Mouse (Mus musculus): ENCODE measurements around the gene Sstr5. TPM values are rescaled to one million over a fixed set of nuclear protein-coding genes. Genes with fewer than 3 reads are reported as not detected.
A peak's percentile ranks its signal among the peaks of the same experiment; 100 is the strongest.

The Sstr5 gene
- polyA plus RNA-seq (2014; fragmentation: Nextera tagmentation; extraction: Ambion mirVana), result 0.36 and 0.61 TPM in 2 replicates

DNA sequence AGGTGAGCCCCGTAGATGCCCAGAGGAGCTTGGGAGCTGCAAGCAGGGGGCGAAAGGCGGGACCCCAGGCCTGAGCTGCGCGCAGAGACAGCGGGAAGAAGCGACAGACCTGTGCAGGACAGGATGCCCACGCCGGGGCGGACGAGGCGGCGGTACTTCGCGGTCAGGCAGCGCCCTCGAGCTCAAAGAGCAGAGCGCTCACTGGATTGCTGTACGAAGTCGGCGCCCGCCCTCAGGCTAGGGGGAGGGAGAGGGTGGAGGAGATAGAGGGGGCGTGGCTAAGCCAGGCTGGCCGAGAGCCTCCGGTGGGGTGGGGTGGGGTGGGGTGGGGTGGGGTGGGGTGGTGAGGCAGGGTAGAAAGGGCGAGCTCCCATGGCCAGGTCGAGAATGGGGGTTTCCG lies at the start of gene Sstr5:
Sstr5 (minus strand) TSS at position 276 of the 400 bp plus-strand sequence.
- no peak for ATAC-seq (ENCODE audit: low FRiP score, low TSS enrichment)
- H3K4me2 ChIP-seq (ENCODE audit: low read length), result peak within 1 kb of the TSS; percentile 53
- peak within 1 kb of the TSS; percentile 26 for H3K4me3 ChIP-seq (replicated peaks; ENCODE audit: low read depth, low read length)
- 1% methylated on average over 26 of the region's 28 CpGs for WGBS
- no peak within 1 kb of the TSS for H3K27ac ChIP-seq (replicated peaks; ENCODE audit: low read depth, low read length)
- H3K9me3 ChIP-seq (ENCODE audit: control insufficient read depth, low read length), result no peaks in the 10 kb centered on the region
- peaks cover 16% of the 10 kb centered on the region for H3K27me3 ChIP-seq (ENCODE audit: control insufficient read depth, insufficient read depth, low read length)
- no peaks in the 10 kb centered on the region for H3K36me3 ChIP-seq (ENCODE audit: control insufficient read depth, insufficient read depth, low read length)
- peak; percentile 57 for DNase-seq
- no peaks in the 10 kb centered on the region for H3K4me1 ChIP-seq (ENCODE audit: control insufficient read depth, insufficient read depth, low read length)
- peak within 1 kb of the TSS; percentile 29; the same call in 1 of the 2 replicates for H3K9ac ChIP-seq (replicated peaks; ENCODE audit: low read length)

GRCm38 (mm10) chr17:25541768-25542167 lies 44.7 kb upstream of the Sstr5 start:
- H3K4me3 ChIP-seq (replicated peaks; ENCODE audit: low read depth, low read length), result no peak overlapping the region
- ATAC-seq (ENCODE audit: low FRiP score, low TSS enrichment) (no peak), DNase-seq (no peak)
- no peaks in the 10 kb centered on the region for H3K9me3 ChIP-seq (ENCODE audit: control insufficient read depth, low read length)
- no peak overlapping the region for H3K9ac ChIP-seq (replicated peaks; ENCODE audit: low read length)
- H3K36me3 ChIP-seq (ENCODE audit: control insufficient read depth, insufficient read depth, low read length), result no peaks in the 10 kb centered on the region
- H3K27ac ChIP-seq (replicated peaks; ENCODE audit: low read depth, low read length), result no peak overlapping the region
- H3K4me2 ChIP-seq (ENCODE audit: low read length), result no peak overlapping the region
- 91% methylated on average over 4 of the region's 4 CpGs for WGBS
- peaks cover 8% of the 10 kb centered on the region; the same call in 1 of the 2 replicates for H3K4me1 ChIP-seq (ENCODE audit: control insufficient read depth, insufficient read depth, low read length)
- H3K27me3 ChIP-seq (ENCODE audit: control insufficient read depth, insufficient read depth, low read length), result no peaks in the 10 kb centered on the region

GRCm38 (mm10) chr17:25540731-25541130 lies 43.6 kb upstream of the Sstr5 start:
- no peaks in the 10 kb centered on the region for H3K27me3 ChIP-seq (ENCODE audit: control insufficient read depth, insufficient read depth, low read length)
- no peak overlapping the region for H3K27ac ChIP-seq (replicated peaks; ENCODE audit: low read depth, low read length)
- ATAC-seq (ENCODE audit: low FRiP score, low TSS enrichment), result no peak
- WGBS, result 89% methylated on average over 5 of the region's 5 CpGs
- no peaks in the 10 kb centered on the region for H3K36me3 ChIP-seq (ENCODE audit: control insufficient read depth, insufficient read depth, low read length)
- H3K9me3 ChIP-seq (ENCODE audit: control insufficient read depth, low read length), result no peaks in the 10 kb centered on the region
- H3K4me3 ChIP-seq (replicated peaks; ENCODE audit: low read depth, low read length), result no peak overlapping the region
- H3K4me1 ChIP-seq (ENCODE audit: control insufficient read depth, insufficient read depth, low read length), result peaks cover 8% of the 10 kb centered on the region; the same call in 1 of the 2 replicates
- no peak for DNase-seq
- H3K4me2 ChIP-seq (ENCODE audit: low read length), result no peak overlapping the region
- no peak overlapping the region for H3K9ac ChIP-seq (replicated peaks; ENCODE audit: low read length)

- no peaks in the 10 kb centered on the region for H3K9me3 ChIP-seq (ENCODE audit: control insufficient read depth, low read length)
- H3K4me3 ChIP-seq (replicated peaks; ENCODE audit: low read depth, low read length), result 0 out of 2 replicates have a peak overlapping the region, but pooled peaks have one; percentile 7
- peak; percentile 57 for DNase-seq
- no peaks in the 10 kb centered on the region for H3K36me3 ChIP-seq (ENCODE audit: control insufficient read depth, insufficient read depth, low read length)
- H3K27me3 ChIP-seq (ENCODE audit: control insufficient read depth, insufficient read depth, low read length), result no peaks in the 10 kb centered on the region
- peak overlapping the region; percentile 29 for H3K9ac ChIP-seq (replicated peaks; ENCODE audit: low read length)
- H3K4me2 ChIP-seq (ENCODE audit: low read length), result peak overlapping the region; percentile 44
- peaks cover 8% of the 10 kb centered on the region; the same call in 1 of the 2 replicates for H3K4me1 ChIP-seq (ENCODE audit: control insufficient read depth, insufficient read depth, low read length)
- 6% methylated on average over 27 of the region's 27 CpGs for WGBS
- ATAC-seq (ENCODE audit: low FRiP score, low TSS enrichment), result no peak
- H3K27ac ChIP-seq (replicated peaks; ENCODE audit: low read depth, low read length), result peak overlapping the region; percentile 67
These were observed 42.1 kb upstream of the Sstr5 start for GRCm38 (mm10) chr17:25538945-25539875.

DNA sequence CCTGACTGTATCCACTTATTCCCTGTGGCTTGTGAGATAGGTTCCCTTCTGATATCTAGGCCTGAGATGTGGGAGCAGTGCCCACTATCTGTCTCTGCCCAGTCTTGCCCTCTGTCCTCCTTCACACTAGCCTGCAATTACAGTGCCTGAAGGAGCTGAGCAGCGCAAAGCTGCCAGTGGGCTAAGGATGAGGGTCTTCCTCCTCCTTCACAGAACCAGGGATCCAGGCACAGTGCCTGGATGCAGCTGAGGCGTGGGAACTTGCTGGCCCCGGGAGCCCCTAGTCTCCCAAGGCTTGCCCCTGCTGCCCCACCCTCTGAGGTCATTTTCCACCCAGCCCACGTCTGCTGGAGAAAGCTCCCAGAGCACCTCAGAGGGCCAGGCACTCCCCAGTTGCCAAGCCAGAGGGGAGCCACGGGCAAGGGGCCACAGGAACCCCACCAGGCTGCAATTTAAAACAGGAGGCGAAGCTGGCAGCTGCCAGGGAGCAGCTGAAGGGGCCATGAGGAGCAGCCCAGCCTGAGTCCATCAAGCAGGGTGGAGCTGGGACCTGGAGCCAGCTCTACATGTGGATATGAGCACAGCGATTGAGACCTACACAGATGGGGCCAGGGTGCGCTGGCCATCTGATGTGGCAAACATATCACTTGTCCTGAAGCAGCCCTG lies 33.4 kb upstream of the Sstr5 start:
- no peaks in the 10 kb centered on the region for H3K36me3 ChIP-seq (ENCODE audit: control insufficient read depth, insufficient read depth, low read length)
- H3K9ac ChIP-seq (replicated peaks; ENCODE audit: low read length), result no peak overlapping the region
- no peaks in the 10 kb centered on the region for H3K27me3 ChIP-seq (ENCODE audit: control insufficient read depth, insufficient read depth, low read length)
- H3K9me3 ChIP-seq (ENCODE audit: control insufficient read depth, low read length), result no peaks in the 10 kb centered on the region
- DNase-seq, result no peak
- H3K27ac ChIP-seq (replicated peaks; ENCODE audit: low read depth, low read length), result no peak overlapping the region
- H3K4me3 ChIP-seq (replicated peaks; ENCODE audit: low read depth, low read length), result no peak overlapping the region
- no peaks in the 10 kb centered on the region for H3K4me1 ChIP-seq (ENCODE audit: control insufficient read depth, insufficient read depth, low read length)
- no peak for ATAC-seq (ENCODE audit: low FRiP score, low TSS enrichment)
- 71% methylated on average over 8 of the region's 8 CpGs for WGBS
- H3K4me2 ChIP-seq (ENCODE audit: low read length), result no peak overlapping the region

GRCm38 (mm10) chr17:25522080-25522479 lies 25.0 kb upstream of the Sstr5 start:
- no peaks in the 10 kb centered on the region for H3K27me3 ChIP-seq (ENCODE audit: control insufficient read depth, insufficient read depth, low read length)
- 0 out of 2 replicates have a peak, but pooled peaks cover 6% of the 10 kb centered on the region for H3K4me1 ChIP-seq (ENCODE audit: control insufficient read depth, insufficient read depth, low read length)
- no peak overlapping the region for H3K9ac ChIP-seq (replicated peaks; ENCODE audit: low read length)
- H3K9me3 ChIP-seq (ENCODE audit: control insufficient read depth, low read length), result no peaks in the 10 kb centered on the region
- no peak overlapping the region for H3K4me3 ChIP-seq (replicated peaks; ENCODE audit: low read depth, low read length)
- DNase-seq (no peak), ATAC-seq (ENCODE audit: low FRiP score, low TSS enrichment) (no peak)
- H3K4me2 ChIP-seq (ENCODE audit: low read length), result no peak overlapping the region
- WGBS, result 85% methylated on average over 12 of the region's 12 CpGs
- H3K36me3 ChIP-seq (ENCODE audit: control insufficient read depth, insufficient read depth, low read length), result no peaks in the 10 kb centered on the region
- H3K27ac ChIP-seq (replicated peaks; ENCODE audit: low read depth, low read length), result no peak overlapping the region

DNA sequence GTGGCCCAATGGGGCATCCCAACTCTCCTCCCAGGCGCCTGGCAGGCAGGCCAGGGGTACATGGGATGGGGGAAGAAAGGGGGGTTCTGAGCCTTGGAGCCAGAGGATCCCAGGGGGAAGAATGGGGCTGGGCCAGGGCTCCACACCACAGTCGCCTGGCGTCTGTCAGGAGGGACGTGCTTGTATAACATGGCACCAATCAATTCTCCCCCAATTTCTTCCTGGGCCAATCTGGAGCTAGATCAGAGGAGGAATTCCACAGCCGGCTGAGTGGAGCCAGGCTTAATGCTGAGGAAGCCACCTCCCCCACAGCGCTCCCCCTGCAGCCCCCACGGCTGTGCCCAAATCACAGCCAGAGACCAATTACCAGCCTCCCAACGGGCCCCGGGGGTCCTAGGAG lies 23.4 kb upstream of the Sstr5 start:
- Histone ChIP-seq H3K9ac (replicated peaks; ENCODE audit: low read length) (no peak overlapping the region), H3K27ac (replicated peaks; ENCODE audit: low read depth, low read length) (no peak overlapping the region), H3K36me3 (ENCODE audit: control insufficient read depth, insufficient read depth, low read length) (no peaks in the 10 kb centered on the region), H3K4me3 (replicated peaks; ENCODE audit: low read depth, low read length) (no peak overlapping the region), H3K9me3 (ENCODE audit: control insufficient read depth, low read length) (no peaks in the 10 kb centered on the region), H3K27me3 (ENCODE audit: control insufficient read depth, insufficient read depth, low read length) (no peaks in the 10 kb centered on the region), H3K4me2 (ENCODE audit: low read length) (no peak overlapping the region), H3K4me1 (ENCODE audit: control insufficient read depth, insufficient read depth, low read length) (0 out of 2 replicates have a peak, but pooled peaks cover 6% of the 10 kb centered on the region)
- no peak for ATAC-seq (ENCODE audit: low FRiP score, low TSS enrichment)
- no peak for DNase-seq
- 51% methylated on average over 9 of the region's 9 CpGs for WGBS

DNA sequence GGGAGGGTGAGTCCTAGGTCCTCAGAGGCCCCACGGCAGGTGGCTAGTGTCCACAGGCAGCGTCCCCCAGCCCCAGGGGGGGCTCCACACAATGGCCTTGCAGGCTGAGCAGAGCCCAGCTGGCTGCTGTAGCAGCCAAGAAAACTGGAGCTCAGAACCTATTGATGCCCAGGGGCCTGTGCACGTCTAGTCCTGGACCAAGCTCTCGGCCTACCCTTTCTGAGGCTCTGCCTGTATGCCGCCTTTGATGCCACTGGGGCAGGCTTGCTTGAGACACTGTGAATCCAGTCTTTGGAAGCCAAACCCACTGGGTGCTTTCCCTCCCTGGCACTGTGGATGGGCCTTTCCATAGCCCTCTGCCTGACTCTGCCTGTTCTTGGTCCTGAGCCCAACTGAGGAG lies 22.4 kb upstream of the Sstr5 start:
- Histone ChIP-seq H3K4me3 (replicated peaks; ENCODE audit: low read depth, low read length) (no peak overlapping the region), H3K4me2 (ENCODE audit: low read length) (no peak overlapping the region), H3K4me1 (ENCODE audit: control insufficient read depth, insufficient read depth, low read length) (0 out of 2 replicates have a peak, but pooled peaks cover 6% of the 10 kb centered on the region), H3K9me3 (ENCODE audit: control insufficient read depth, low read length) (no peaks in the 10 kb centered on the region), H3K27me3 (ENCODE audit: control insufficient read depth, insufficient read depth, low read length) (no peaks in the 10 kb centered on the region), H3K9ac (replicated peaks; ENCODE audit: low read length) (no peak overlapping the region), H3K36me3 (ENCODE audit: control insufficient read depth, insufficient read depth, low read length) (no peaks in the 10 kb centered on the region), H3K27ac (replicated peaks; ENCODE audit: low read depth, low read length) (no peak overlapping the region)
- no peak for ATAC-seq (ENCODE audit: low FRiP score, low TSS enrichment)
- DNase-seq, result no peak
- 51% methylated on average over 5 of the region's 5 CpGs for WGBS
